Mouse (Mus musculus) limb, embryonic 15.5 days (tissue): ENCODE measurements around the gene Btf3. TPM values are rescaled to one million over a fixed set of nuclear protein-coding genes. Genes with fewer than 3 reads are reported as not detected.

Experiments used
- ATAC-seq: fragments of 200-750 bp; cut with Nextera tagmentation; 2 replicates; pipeline ENCODE4 v1.8.0; 2017; ENCODE audit warnings: low read depth, moderate TSS enrichment; ENCODE audit not compliant: insufficient number of reproducible peaks, low FRiP score, low TSS enrichment
- H3K27ac ChIP-seq: fragments of 300-500 bp; sonication (generic); 2 replicates; pipeline ENCODE4 v1.5.1; 2015; ENCODE audit warnings: moderate library complexity, mild to moderate bottlenecking, inconsistent platforms
- H3K27me3 ChIP-seq: fragments of 300-500 bp; sonication (generic); 2 replicates; pipeline ENCODE4 v1.6.1; 2015; ENCODE audit warnings: inconsistent platforms
- H3K36me3 ChIP-seq: fragments of 300-500 bp; sonication (generic); 2 replicates; pipeline ENCODE4 v1.6.1; 2015; ENCODE audit warnings: inconsistent platforms
- H3K4me1 ChIP-seq: fragments of 300-500 bp; sonication (generic); 2 replicates; pipeline ENCODE4 v1.6.1; 2015; ENCODE audit warnings: inconsistent platforms
- H3K4me2 ChIP-seq: fragments of 300-500 bp; sonication (generic); 2 replicates; pipeline ENCODE4 v1.6.1; 2015; ENCODE audit warnings: mild to moderate bottlenecking, inconsistent platforms
- H3K4me3 ChIP-seq: fragments of 300-500 bp; sonication (generic); 2 replicates; pipeline ENCODE4 v1.5.1; 2015; ENCODE audit warnings: mild to moderate bottlenecking, inconsistent platforms
- H3K9ac ChIP-seq: fragments of 300-500 bp; sonication (generic); 2 replicates; pipeline ENCODE4 v1.6.1; 2015; ENCODE audit warnings: inconsistent platforms
- H3K9me3 ChIP-seq: fragments of 300-500 bp; sonication (generic); 2 replicates; pipeline ENCODE4 v1.6.1; 2016; ENCODE audit warnings: inconsistent platforms
- whole genome bisulfite sequencing: fragments of 180-500 bp; shearing (Covaris S2); methylation state at CpG from one replicate; pipeline ENCODE4 v1.1.7; 2015; 5-methylcytosine and 5-hydroxymethylcytosine counted together
- polyA plus RNA-seq: library from polyadenylated mRNA; unstranded; fragments of >200 nt; fragmentation: Nextera tagmentation; extraction: Ambion mirVana; gene quantifications from 2 replicates; pipeline ENCODE4 v1.2.1, GENCODE M21; 2015

Btf3 gene
- polyA plus RNA-seq, result 590 and 660 TPM in 2 replicates

GRCm38 (mm10) chr13:98316480-98317245 lies at the start of gene Btf3:
Gene Btf3, minus strand, starts transcription at chr13:98317006.
- under 1% methylated on average over 63 of the region's 90 CpGs for WGBS
- peaks cover 16% of the 10 kb centered on the region for H3K4me1 ChIP-seq
- H3K27me3 ChIP-seq, result no peaks in the 10 kb centered on the region
- H3K4me3 ChIP-seq, result peak within 1 kb of the TSS; percentile 97
- H3K9me3 ChIP-seq, result no peaks in the 10 kb centered on the region
- peak; percentile 87 for ATAC-seq
- H3K27ac ChIP-seq, result peak within 1 kb of the TSS; percentile 94
- H3K4me2 ChIP-seq, result peak within 1 kb of the TSS; percentile 49
- peak within 1 kb of the TSS; percentile 95 for H3K9ac ChIP-seq
- H3K36me3 ChIP-seq, result peaks cover 24% of the 10 kb centered on the region

- ATAC-seq, result no peak
- Histone ChIP-seq H3K9ac (no peak overlapping the region), H3K27ac (no peak overlapping the region), H3K4me1 (peaks cover 14% of the 10 kb centered on the region), H3K4me2 (peak overlapping the region; percentile 42), H3K27me3 (peaks cover 84% of the 10 kb centered on the region), H3K4me3 (peak overlapping the region; percentile 27), H3K9me3 (no peaks in the 10 kb centered on the region), H3K36me3 (no peaks in the 10 kb centered on the region)
- under 1% methylated on average over 52 of the region's 52 CpGs for WGBS
These were observed 49.1 kb upstream of the Btf3 start for GRCm38 (mm10) chr13:98365766-98366421.

- 2% methylated on average over 8 of the region's 8 CpGs for WGBS
- no peaks in the 10 kb centered on the region for H3K9me3 ChIP-seq
- ATAC-seq, result no peak
- H3K4me2 ChIP-seq, result no peak overlapping the region
- no peak overlapping the region for H3K27ac ChIP-seq
- H3K4me1 ChIP-seq, result peaks cover 14% of the 10 kb centered on the region
- no peak overlapping the region for H3K9ac ChIP-seq
- H3K27me3 ChIP-seq, result peaks cover 87% of the 10 kb centered on the region
- H3K4me3 ChIP-seq, result no peak overlapping the region
- H3K36me3 ChIP-seq, result no peaks in the 10 kb centered on the region
These were observed 48.3 kb upstream of the Btf3 start for GRCm38 (mm10) chr13:98365081-98365480.

- no peaks in the 10 kb centered on the region for H3K9me3 ChIP-seq
- ATAC-seq, result no peak
- H3K27me3 ChIP-seq, result peaks cover 86% of the 10 kb centered on the region
- no peak overlapping the region for H3K27ac ChIP-seq
- no peaks in the 10 kb centered on the region for H3K36me3 ChIP-seq
- no peak overlapping the region for H3K4me3 ChIP-seq
- no peak overlapping the region for H3K9ac ChIP-seq
- H3K4me2 ChIP-seq, result no peak overlapping the region
- H3K4me1 ChIP-seq, result peaks cover 14% of the 10 kb centered on the region
- 11% methylated on average over 4 of the region's 4 CpGs for WGBS
These were observed 46.2 kb upstream of the Btf3 start for GRCm38 (mm10) chr13:98363046-98363445.

GRCm38 (mm10) chr13:98361161-98361560 lies 44.4 kb upstream of the Btf3 start:
- H3K27ac ChIP-seq, result no peak overlapping the region
- ATAC-seq, result no peak
- WGBS, result 7% methylated on average over 5 of the region's 5 CpGs

GRCm38 (mm10) chr13:98360391-98360790 lies 43.6 kb upstream of the Btf3 start:
- 4% methylated on average over 6 of the region's 6 CpGs for WGBS
- ATAC-seq, result no peak
- H3K4me1 ChIP-seq, result peaks cover 7% of the 10 kb centered on the region
- no peak overlapping the region for H3K9ac ChIP-seq
- no peaks in the 10 kb centered on the region for H3K36me3 ChIP-seq
- no peak overlapping the region for H3K4me3 ChIP-seq
- peaks cover 84% of the 10 kb centered on the region for H3K27me3 ChIP-seq
- H3K4me2 ChIP-seq, result no peak overlapping the region
- no peak overlapping the region for H3K27ac ChIP-seq
- H3K9me3 ChIP-seq, result no peaks in the 10 kb centered on the region

More at GRCm38 (mm10) chr13:98361161-98361560, 44.4 kb upstream of the Btf3 start:
- Histone ChIP-seq H3K4me1 (peaks cover 6% of the 10 kb centered on the region), H3K9me3 (no peaks in the 10 kb centered on the region), H3K4me3 (no peak overlapping the region), H3K9ac (no peak overlapping the region), H3K27me3 (peaks cover 83% of the 10 kb centered on the region), H3K4me2 (no peak overlapping the region), H3K36me3 (no peaks in the 10 kb centered on the region)

- WGBS, result 12% methylated on average over 6 of the region's 8 CpGs
- H3K27me3 ChIP-seq, result peaks cover 87% of the 10 kb centered on the region
- no peak overlapping the region for H3K9ac ChIP-seq
- H3K36me3 ChIP-seq, result no peaks in the 10 kb centered on the region
- no peaks in the 10 kb centered on the region for H3K9me3 ChIP-seq
- no peak for ATAC-seq
- no peak overlapping the region for H3K4me3 ChIP-seq
- no peak overlapping the region for H3K27ac ChIP-seq
- peaks cover 17% of the 10 kb centered on the region for H3K4me1 ChIP-seq
- no peak overlapping the region for H3K4me2 ChIP-seq
These were observed 42.5 kb upstream of the Btf3 start for GRCm38 (mm10) chr13:98359337-98359736.

- H3K4me1 ChIP-seq, result peaks cover 25% of the 10 kb centered on the region
- no peak overlapping the region for H3K27ac ChIP-seq
- WGBS, result 10% methylated on average over 23 of the region's 23 CpGs
- peaks cover 89% of the 10 kb centered on the region for H3K27me3 ChIP-seq
- H3K36me3 ChIP-seq, result no peaks in the 10 kb centered on the region
- H3K4me3 ChIP-seq, result no peak overlapping the region
- no peak overlapping the region for H3K4me2 ChIP-seq
- no peak for ATAC-seq
- H3K9ac ChIP-seq, result no peak overlapping the region
- H3K9me3 ChIP-seq, result no peaks in the 10 kb centered on the region
These were observed 41.8 kb upstream of the Btf3 start for GRCm38 (mm10) chr13:98358424-98359181.

GRCm38 (mm10) chr13:98357433-98358423 lies 40.9 kb upstream of the Btf3 start:
- H3K9ac ChIP-seq, result no peak overlapping the region
- no peaks in the 10 kb centered on the region for H3K9me3 ChIP-seq
- 8% methylated on average over 18 of the region's 18 CpGs for WGBS
- H3K36me3 ChIP-seq, result no peaks in the 10 kb centered on the region
- peaks cover 27% of the 10 kb centered on the region for H3K4me1 ChIP-seq
- H3K27me3 ChIP-seq, result peaks cover 89% of the 10 kb centered on the region
- H3K4me3 ChIP-seq, result no peak overlapping the region
- no peak for ATAC-seq
- no peak overlapping the region for H3K27ac ChIP-seq
- H3K4me2 ChIP-seq, result no peak overlapping the region

GRCm38 (mm10) chr13:98356973-98357425 lies 40.2 kb upstream of the Btf3 start:
- 15% methylated on average over 6 of the region's 6 CpGs for WGBS
- Histone ChIP-seq H3K9ac (no peak overlapping the region), H3K27ac (no peak overlapping the region), H3K4me1 (peaks cover 27% of the 10 kb centered on the region), H3K4me2 (no peak overlapping the region), H3K9me3 (no peaks in the 10 kb centered on the region), H3K4me3 (no peak overlapping the region), H3K27me3 (peaks cover 89% of the 10 kb centered on the region), H3K36me3 (no peaks in the 10 kb centered on the region)
- no peak for ATAC-seq
